Mouse (Mus musculus) brain, adult 2 months (tissue): ENCODE data around the gene Bcap29.
A peak's percentile ranks its signal among the peaks of the same experiment; 100 is the strongest.
"Not testable (repeated sequence)": the region's sequence is repeated elsewhere in the genome, so short reads cannot be mapped to it uniquely, and the experiment has no call there.

Source experiments
- DNase-seq: peaks from one replicate; pipeline ENCODE4 v3.0.0; 2011; ENCODE audit warnings: low read depth, low spot score

Bcap29 gene

GRCm38 (mm10) chr12:31580634-31581318 lies 53.7 kb downstream of the Bcap29 start:
- peak; percentile 81 for DNase-seq

- DNase-seq = peak; percentile 90
Measured at GRCm38 (mm10) chr12:31578691-31579476, 55.6 kb downstream of the Bcap29 start.

GRCm38 (mm10) chr12:31574506-31574905 lies 60.0 kb downstream of the Bcap29 start:
- DNase-seq = peak; percentile 52

GRCm38 (mm10) chr12:31569784-31570183 lies 64.7 kb downstream of the Bcap29 start:
- DNase-seq = no peak

DNA sequence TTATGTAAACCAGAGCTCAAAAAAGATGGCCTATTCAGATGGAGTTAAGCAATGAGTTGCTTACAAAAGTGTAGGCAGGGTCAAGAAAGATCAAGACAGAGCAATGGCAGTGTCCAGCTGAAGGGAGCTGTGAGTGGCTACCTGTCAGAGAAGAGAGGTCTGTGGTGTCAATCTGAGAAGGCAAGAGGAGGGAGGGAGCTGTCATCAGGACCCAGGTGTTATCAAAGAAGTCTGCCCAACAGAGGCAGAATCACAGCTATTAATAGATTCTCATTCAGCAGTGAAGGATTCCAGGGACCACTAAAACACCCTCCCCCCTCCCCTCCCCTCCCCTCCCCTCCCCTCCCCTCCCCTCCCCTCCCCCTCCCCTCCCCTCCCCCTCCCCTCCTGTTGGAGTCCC lies 65.8 kb downstream of the Bcap29 start:
- no peak for DNase-seq

DNA sequence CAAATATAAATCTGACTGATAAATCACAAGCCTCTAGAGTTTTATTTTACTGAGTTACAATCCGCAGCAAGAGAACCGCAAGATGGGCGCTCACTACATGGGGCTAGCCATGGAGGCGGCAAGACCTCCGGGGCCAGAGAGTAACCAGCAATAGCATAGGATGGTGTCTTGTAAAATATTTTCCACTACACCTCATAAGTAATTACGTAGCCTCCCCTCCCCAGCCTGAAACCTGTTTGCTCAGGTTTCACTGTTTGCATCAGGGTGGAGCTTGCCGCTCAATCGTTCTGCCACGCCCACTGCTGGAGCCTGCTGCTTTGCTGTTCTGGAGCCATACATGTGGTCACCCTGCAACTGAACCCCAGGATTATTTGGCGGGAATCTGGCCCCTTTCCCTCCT lies 66.9 kb downstream of the Bcap29 start:
- DNase-seq = not testable (repeated sequence)

DNA sequence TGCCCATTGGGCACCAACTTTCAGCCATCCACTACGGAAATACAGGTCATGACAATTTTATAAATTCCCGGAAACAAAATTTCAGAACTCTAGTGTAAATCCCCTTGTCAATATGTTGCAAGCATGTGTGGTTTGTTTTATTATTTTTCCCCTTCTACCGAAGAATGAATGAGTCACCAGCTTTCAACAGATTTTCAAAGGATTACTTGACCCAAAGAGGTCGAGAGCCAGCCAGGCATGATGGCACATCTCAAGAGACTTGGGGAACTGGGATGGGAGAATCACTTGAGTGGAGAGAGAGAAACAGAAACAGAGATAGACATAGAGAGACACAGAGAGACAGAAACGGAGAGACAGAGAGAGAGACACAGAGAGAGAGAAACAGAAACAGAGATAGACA lies 73.7 kb downstream of the Bcap29 start:
- no peak for DNase-seq

DNA sequence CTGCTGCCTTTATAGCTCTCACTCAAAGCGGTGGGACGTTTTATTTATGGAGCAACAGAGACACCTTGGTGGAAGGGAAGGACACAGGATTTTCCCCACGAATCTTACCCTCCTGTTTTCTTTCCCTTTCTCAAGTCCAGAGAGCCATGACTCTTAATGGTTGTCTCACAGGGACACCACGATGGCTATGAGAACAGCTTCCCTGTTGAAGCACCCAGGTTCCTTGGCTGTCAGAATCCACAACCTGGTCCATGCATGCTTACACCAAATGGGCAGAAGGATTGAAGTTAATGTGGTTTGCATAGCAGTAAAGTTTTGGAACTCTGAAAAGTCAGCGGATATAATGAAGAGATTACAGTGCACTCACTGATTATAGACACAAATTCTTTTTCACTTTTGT lies 74.5 kb downstream of the Bcap29 start:
- DNase-seq = no peak

- no peak for DNase-seq
Measured at GRCm38 (mm10) chr12:31554371-31554770, 80.1 kb downstream of the Bcap29 start.

GRCm38 (mm10) chr12:31551252-31551651 lies 83.2 kb downstream of the Bcap29 start:
- DNase-seq = no peak

DNA sequence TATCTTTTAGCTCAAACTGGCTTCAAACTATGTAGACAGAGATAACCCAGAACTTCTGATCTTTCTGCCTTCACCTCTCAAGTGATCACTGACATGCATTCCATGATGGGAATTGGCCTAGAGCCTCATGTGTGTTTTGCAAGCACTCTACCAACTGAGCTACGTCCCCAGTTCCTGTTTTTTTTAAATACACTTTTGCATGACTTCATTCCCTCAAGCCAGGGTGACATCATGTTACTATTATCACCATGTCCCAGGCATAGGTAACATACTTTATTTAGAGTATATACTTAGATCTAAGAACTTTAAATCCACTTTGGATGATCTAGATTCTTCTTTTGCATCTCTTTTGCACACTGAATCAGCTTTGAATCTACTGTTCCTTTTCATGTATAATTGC lies 88.4 kb downstream of the Bcap29 start:
- DNase-seq = no peak

DNA sequence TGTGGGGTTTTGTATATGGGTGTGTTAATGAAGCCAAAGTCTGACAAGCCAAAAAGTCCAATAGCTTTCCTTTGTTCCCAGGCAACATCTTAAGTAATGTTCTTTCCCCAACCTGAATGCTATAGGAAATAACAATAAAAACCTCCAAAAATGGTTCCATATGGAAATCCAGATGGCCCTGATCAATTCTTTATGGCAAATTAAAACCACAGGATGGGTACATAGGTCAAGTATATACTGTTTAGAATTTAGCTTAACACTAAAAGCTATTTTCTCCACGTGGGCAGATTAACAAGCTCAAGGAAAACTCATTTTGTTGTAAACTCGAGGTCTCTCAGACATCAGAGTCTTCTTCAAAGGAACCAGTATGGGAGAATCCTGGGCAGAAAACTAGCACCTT lies 89.2 kb downstream of the Bcap29 start:
- DNase-seq = no peak

- peak; percentile 40 for DNase-seq
Measured at GRCm38 (mm10) chr12:31541541-31541940, 92.9 kb downstream of the Bcap29 start.
